Mouse (Mus musculus) frontal cortex, adult 2 months (tissue): ENCODE results near the gene Nprl2. TPM values are rescaled to one million over a fixed set of nuclear protein-coding genes. Genes with fewer than 3 reads are reported as not detected.

Experiments
- DNase-seq, 2 experiments: peaks; one replicate each; pipeline ENCODE4 v3.0.0; 2022; ENCODE audit warnings: low spot score in 1 of 2; ENCODE audit errors: extremely low spot score in 1 of 2
- polyA plus RNA-seq: library from polyadenylated mRNA; depleted of rRNA; stranded (reverse); fragments of >200 nt; gene quantifications from 2 replicates; pipeline ENCODE4 v1.2.3, GENCODE M21; 2012

The Nprl2 gene
- polyA plus RNA-seq, 1 experiment = 65.7 TPM

DNA sequence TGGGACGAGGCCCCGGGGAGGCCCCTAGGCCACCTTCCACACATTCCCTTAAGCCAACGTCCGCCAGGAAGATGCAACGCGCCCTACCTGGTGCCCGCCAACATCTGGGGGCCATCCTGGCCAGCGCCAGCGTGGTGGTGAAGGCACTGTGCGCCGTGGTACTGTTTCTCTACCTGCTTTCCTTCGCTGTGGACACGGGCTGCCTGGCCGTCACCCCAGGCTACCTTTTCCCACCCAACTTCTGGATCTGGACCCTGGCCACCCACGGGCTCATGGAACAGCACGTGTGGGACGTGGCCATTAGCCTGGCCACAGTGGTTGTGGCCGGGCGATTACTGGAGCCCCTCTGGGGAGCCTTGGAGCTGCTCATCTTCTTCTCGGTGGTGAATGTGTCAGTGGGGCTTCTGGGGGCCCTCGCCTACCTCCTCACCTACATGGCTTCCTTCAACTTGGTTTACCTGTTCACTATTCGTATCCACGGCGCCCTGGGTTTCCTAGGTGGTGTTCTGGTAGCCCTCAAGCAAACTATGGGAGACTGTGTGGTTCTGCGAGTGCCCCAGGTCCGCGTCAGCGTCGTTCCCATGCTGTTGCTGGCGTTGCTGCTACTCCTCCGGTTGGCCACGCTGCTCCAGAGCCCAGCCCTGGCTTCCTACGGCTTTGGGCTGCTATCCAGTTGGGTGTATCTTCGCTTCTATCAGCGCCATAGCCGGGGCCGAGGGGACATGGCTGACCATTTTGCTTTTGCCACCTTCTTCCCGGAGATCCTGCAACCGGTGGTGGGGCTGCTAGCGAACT, 7.4 kb upstream of the Nprl2 start:
- DNase-seq = no peak

DNA sequence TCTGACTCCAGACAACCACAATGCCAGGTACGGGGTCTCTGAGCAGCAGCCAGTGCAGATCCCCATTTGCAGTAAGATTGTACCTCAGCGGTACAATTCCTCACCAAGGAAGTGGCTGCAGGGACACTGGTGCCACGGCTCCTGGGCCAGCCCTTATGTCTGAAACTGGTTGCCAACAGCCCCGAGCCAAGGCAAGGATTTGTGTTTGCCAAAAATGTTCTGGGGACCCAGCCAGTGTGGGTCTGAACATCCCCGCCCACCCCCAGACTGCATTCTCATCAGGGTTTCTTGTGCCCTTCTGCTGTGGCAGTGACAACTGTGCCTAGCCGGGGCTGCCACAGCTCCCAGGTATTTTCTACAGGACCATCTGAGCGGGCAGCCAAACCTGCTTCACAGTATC, 3.8 kb upstream of the Nprl2 start:
- DNase-seq = no peak

DNA sequence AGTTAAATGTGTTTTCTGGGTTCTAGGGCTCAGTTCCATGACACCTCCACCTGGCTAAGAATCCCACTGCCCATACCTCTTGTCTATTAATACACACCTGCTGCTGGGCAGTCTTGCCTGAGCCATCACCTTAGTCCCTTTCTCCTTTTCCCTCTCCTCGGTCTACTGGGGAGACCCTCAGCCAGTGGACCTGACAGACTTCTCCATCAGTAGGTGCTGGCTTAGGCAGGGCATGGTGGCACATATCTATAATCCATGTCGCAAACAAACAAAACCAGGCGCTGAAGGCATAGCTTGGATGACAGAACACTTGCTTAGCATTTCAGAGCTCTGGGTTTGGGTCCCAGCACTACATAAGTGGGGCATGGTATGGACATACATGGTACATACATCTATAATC, 3.3 kb upstream of the Nprl2 start:
- no peak for DNase-seq

DNA sequence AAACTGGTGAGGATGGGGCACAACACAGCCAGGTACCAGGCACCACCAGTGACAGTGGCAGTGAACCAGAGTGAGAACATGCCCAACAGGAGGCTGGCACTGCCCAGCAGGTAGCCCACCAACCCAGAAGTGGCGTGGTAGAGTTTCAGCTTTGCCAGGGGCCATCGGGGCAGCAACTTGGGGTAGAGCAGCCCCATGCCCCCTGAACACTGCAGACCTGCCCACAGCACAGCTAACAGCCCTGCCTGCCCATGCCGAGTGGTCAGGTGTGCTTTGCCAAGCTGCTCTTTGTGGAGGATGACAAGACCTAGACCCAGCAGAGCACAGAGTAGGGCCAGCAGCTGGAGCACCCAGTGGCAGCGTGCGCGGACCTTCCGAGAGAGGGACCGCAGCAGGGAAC, 2.1 kb upstream of the Nprl2 start:
- DNase-seq = no peak

DNA sequence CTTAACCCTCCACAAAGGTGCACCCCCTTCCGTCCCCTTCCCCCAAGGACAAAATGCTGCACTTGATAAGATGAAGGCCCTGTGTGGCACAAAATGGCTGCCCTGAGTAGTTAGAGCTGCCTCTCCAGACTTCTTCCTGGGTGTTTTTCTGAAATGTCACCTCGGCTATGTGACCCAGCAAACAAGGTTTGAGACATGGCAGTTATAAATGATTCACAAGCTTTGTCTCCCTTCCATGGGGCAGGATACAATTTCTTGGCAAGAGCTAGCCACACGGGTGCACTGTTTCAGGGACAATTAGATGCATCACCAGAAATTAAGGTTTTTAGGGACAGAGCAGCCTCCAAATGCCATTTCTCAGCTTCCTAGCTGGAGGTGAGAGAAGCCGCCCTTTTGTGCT, 1.6 kb upstream of the Nprl2 start:
- no peak for DNase-seq

DNA sequence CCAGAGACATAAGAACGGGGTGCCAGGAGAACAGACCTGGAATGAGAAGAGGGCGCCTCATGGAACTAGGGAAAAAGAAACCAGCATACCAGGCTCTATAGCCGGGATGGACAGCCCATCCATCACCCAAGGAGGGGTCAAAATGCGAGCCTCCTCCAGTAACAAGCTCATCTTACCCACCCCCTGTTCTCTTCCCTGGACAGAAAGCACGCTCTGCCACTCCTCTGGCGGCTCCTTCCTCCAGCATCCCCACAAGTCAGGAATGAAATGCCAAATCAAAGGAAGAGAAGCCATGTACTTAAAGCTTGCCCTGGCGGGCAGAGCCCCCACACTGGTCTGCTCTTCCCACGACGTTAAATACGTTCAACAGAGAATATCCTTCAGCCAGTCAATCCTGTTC, 1.0 kb upstream of the Nprl2 start:
- no peak for DNase-seq

DNA sequence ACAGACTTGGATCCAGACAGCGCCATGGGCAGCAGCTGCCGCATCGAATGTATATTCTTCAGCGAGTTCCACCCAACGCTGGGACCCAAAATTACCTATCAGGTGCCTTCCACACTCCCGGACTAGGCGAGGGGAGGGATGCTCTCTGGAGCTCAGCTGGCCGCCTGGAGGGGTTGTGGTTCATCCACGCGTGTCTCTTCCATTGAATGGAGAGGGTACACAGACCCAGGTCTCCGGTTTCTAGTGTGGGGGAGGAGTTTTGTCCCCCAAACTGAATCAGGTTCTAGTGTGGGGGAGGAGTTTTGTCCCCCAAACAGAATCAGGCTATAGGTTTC, 293 bp downstream of the Nprl2 start:
- DNase-seq = no peak

DNA sequence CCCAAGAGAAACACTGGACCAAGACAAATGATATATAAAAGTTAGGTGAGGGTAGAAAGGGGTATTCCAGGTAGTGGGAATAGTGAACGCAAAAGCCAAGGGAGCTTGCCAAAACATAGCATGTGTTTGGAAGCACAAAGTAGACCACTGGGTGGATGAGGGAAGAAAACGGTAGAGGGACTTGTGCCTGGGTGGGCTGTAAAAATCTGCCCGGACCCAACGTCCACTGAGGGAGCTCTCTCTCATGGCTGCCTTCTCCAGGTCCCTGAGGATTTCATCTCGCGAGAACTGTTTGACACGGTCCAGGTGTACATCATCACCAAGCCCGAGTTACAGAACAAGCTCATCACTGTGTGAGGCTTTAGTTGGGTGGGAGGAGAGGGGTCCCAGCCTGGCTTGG, 695 bp downstream of the Nprl2 start:
- DNase-seq = no peak

DNA sequence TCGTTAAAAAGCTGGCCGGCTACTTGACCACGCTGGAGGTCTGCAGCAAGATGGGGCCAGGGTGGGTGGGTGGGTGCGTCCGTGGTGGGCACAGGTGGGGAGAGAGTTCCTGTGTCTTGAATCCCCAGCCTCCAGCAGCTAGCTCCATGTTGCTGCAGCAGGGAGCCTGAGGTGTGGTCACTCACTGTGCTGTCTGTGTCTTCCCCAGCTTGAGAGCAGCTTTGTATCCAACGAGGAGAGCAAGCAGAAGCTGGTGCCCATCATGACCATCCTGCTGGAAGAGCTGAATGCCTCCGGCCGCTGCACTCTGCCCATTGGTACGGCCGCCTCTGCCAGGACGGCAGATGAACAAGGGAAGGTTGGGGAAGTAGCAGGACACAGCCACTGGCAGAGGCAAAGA, 1.3 kb downstream of the Nprl2 start:
- DNase-seq = no peak

DNA sequence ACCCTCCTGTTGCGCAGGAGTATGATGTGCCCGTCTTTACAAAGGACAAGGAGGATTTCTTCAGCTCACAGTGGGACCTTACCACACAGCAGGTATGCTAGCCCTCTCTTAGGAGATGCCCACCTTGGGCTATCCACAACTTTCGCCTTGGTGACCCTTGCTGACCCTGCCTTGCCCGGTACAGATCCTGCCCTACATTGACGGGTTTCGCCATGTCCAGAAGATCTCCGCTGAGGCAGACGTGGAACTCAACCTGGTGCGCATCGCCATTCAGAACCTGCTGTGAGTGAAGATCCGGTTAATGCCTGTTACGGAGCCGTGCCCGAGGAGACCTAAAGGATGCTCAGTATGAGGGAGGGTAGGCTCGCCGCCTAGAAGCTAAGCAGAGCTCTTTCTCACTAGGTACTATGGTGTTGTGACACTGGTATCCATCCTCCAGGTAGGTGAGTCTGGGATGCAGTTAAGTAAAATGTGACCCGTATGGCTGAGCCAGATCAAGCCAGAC, 2.2 kb downstream of the Nprl2 start:
- no peak for DNase-seq

DNA sequence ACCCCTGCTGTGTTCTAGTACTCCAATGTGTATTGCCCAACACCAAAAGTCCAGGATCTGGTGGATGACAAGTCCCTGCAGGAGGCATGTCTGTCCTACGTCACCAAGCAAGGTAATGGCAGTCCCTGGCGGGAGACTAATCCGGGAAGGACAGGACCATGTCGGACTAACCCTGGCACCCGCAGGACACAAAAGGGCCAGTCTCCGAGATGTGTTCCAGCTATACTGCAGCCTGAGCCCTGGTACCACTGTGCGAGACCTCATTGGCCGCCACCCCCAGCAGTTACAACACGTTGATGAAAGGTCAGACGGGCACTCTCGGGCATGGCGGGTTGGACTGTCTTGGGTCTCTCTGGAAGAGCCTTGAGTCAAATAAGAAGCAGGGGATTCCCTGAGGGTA, 2.7 kb downstream of the Nprl2 start:
- no peak for DNase-seq

DNA sequence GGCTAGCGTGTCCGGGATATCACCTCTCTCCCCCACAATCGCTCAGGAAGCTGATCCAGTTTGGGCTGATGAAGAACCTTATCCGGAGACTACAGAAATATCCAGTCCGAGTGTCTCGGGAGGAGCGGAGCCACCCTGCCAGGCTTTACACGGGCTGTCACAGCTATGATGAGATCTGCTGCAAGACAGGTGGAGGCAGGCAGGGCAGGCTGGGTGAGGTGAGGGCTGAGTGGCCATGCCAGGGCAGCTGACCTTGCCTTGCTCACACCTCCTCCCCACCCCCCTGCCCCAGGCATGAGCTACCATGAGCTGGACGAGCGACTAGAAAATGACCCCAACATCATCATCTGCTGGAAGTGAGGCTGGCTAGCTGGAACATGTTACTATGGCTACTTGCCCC, 3.2 kb downstream of the Nprl2 start:
- no peak for DNase-seq

DNA sequence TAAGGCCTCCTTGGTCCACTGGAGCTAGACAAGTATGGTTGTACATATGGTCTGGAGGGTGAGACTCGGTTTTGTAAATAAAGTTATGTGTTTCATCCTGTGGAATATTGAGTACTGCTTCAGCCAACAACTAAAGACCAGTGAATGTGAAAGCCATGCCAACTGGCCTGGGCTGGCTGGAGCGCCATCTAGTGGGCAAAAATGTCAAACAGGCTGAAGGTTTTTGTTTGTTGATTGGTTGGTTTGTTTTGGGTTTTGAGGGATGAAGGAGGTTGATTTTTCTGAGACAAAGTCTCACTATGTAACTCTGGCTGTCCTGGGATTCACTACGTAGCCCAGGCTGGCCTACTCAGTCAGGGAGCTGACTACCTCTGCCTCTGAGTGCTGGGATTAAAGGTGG, 3.6 kb downstream of the Nprl2 start:
- peak in 1 of 2 experiments; percentile 86 for DNase-seq

DNA sequence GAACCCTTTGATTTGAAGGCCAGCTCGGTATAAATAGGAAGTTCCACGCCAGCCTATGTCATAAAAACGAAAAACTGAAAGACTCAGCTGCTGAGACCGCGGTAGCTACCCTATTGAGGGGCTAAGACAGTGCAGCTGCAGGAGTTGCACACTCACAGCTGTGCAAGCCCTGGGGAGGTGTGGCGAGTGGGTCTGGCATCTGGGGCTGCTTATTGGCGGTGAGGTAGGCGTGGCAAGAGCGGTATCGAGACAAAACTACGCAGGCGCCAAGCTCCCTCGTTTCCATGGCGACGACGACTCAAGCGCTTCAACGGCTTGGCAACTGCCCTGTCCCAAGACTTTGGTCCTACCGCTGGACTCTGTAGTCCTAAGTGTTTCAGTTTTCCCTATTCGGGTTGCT, 5.0 kb downstream of the Nprl2 start, which contains the start of gene Zmynd10:
TSS of gene Zmynd10 (plus strand) at position 273 of the 400 bp plus-strand sequence.
- peak; percentile 83 to 92 for DNase-seq

DNA sequence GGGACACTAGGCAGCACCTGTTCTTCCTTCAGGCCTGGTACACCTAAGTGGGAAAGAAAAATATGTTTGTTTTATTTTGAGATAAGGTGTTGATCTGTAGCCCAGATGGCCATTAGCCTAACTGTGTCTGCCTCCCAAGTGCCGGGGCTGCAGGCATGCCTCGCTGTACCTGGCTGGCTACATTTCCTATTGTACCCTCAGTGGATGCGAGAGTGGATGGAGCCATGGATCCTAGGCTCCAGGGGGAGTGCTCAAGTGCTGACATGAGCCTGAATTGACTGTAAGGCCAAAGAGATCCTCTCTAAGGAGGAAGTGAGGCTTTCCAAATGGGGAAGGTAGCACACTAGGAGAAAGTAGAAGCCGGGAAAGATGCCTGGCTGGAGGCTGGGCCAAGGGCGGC, 5.9 kb downstream of the Nprl2 start:
- DNase-seq = no peak

DNA sequence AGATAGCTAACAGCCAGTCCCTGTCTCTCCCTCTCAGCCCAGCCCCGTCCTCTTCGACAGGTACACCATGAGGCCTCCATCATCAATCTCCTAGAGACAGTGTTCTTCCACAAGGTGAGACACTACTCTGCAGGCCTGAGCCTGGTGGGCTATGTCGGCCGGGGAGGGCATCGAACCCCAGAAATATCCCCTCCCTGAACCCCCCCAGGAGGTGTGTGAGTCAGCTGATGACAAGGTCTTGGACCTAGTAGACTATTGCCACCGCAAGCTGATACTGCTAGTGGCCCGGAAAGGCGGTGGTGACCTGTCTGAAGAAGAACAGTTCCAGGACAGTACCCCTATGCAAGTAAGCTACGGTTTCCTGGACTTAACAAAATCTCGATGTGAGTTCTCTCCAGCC, 6.8 kb downstream of the Nprl2 start:
- no peak for DNase-seq

DNA sequence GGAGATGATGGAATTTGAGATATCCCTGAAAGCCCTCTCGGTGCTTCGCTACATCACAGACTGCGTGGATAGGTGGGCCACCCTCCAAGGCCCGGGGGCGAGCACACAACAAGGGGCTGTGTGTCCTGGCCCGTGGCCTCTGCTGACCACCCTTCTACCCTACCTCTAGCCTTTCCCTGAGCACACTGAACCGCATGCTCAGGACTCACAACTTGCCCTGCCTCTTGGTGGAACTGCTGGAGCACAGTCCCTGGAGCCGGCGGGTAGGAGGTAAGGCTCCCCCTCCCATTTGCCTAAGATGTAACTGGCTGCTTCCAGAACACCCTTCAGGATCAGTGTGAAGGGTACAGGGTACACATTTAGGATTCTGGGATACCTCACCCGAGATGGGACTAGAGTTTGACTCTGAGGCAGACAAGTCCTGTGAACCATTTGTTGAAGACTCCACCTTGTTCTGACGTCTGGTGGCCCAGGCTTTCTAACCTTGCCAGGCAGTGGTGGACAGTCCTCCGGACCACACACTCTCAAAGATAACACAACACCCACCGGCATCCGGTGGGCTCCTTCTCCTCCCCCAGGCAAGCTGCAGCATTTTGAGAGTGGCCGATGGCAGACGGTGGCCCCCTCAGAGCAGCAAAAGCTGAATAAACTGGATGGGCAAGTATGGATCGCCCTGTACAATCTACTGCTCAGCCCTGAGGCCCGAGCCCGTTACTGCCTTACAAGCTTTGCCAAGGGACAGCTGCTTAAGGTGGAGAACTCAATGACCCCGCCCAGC, 7.5 kb downstream of the Nprl2 start:
- no peak for DNase-seq

DNA sequence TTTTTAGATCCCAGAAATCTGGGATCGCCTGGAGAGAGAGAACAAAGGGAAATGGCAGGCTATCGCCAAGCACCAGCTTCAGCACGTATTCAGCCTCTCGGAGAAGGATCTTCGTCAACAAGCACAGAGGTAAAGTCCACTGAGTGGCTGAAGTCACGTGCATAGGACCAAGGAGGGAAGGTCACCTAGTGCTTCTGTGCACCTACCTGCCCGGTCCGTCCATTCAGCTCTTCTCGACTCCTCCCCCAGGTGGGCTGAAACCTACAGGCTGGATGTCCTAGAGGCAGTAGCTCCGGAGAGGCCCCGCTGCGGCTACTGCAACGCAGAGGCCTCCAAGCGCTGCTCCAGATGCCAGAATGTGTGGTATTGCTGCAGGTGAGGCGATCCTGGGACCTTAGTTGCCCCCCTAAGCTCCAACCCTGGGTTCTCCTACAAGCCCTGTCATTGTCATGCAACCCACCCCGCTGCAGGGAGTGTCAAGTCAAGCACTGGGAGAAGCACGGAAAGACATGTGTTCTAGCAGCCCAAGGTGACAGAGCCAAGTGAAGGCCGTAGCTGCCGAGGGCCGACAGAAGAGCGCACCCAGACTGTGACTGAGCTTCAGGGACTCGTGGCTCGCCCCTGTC, 8.6 kb downstream of the Nprl2 start:
- DNase-seq = no peak

DNA sequence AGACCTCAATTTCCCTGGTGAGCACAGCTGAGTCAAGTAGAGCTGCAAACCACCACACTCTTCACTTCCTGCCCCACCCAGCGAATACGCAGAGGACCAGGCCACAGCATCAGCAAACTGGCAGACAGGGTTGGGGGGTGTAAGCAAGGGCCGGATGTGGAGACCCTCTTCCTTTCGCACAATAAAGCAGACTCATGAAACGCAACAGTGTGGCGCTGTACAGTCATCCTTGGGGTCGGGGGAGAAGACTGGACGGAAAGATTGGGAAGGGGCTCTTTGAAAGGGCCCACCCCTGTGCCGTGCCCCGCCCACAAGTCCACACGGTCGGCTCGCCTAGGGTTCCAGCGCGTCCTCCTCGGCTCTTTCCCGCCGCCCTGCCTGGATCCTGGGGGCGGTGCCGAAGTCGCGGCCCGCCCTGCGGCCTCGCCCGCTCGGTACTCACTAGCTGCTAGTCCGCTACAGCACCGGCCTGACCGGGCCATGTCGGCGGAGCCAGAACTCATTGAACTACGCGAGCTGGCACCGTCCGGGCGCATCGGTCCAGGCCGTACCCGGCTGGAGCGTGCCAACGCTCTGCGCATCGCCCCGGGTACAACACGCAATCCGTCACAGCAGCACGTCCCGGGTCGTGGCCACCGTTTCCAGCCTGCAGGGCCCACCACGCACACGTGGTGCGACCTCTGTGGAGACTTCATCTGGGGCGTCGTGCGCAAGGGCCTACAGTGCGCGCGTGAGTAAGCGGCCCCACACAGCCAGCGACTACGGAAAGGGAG, 9.3 kb downstream of the Nprl2 start, which contains the start of gene Rassf1:
TSS of gene Rassf1 (plus strand) at position 439 of the 773 bp plus-strand sequence.
- no peak for DNase-seq

DNA sequence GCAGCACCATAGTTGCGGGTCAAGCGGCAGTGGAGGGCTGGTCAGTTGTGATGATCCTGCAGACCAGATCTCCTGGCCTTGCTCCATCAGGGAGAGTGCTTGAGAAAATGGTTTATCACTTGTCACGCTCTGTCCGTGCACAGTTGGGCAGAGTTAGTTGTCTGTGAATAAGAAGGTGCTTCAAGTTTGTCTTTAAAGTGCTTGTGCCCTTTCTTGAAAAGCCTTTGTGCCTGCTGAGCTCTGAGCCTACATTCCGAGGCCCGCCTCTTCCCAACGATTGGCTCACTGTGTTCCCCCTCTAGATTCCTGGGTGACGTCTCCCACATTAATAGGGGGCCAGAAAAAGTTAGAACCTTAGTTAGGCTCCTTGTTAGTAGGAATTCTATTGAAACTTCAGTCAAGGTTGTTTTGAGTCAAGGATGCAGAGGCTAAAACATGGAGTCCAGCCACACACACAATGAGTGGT, 9.9 kb downstream of the Nprl2 start:
- no peak for DNase-seq
